ENCODE assay signal across 8 mouse cellular contexts in genomic region chr3:137952914-137953880, GRCm38 (mm10). TPM values are rescaled to one million over a fixed set of nuclear protein-coding genes. Genes with fewer than 3 reads are reported as not detected.
DNase-seq lines count a peak whose midpoint lies in the region; ATAC-seq lines count a peak whose summit lies in the region.

No protein-coding gene starts in this region.

- H3K36me3 ChIP-seq in heart, embryonic 13.5 days = peaks cover 13% of the 10 kb centered on the region

- peaks cover 72% of the 10 kb centered on the region for H3K4me1 ChIP-seq in heart, embryonic 13.5 days

- no peaks in the 10 kb centered on the region for H3K9me3 ChIP-seq in heart, embryonic 13.5 days

- 32% methylated on average over 14 of the region's 14 CpGs for WGBS in heart, embryonic 13.5 days

- H3K4me2 ChIP-seq in heart, embryonic 13.5 days = peak overlapping the region; percentile 31

- no peaks in the 10 kb centered on the region for H3K27me3 ChIP-seq in heart, embryonic 13.5 days (replicated peaks)

- DNase-seq in heart, adult 11 months = peak; percentile 96
- DNase-seq in heart, adult 8-10 months (ENCODE audit: low spot score) = no peak
- peak; percentile 49 to 70 for DNase-seq in layer of hippocampus, postnatal 14 days (ENCODE audit: low spot score in 2 of 2)
- DNase-seq in lung, postnatal 10 days = peak; percentile 82
- DNase-seq in right cerebral cortex, adult 18-20 months = peak; percentile 77
- DNase-seq in urinary bladder, postnatal 36 days (ENCODE audit: low spot score in 2 of 2) = no peak

- peak; percentile 43 for ATAC-seq in common myeloid progenitor, adult 5-6 weeks (replicated peaks; ENCODE audit: low read depth, poor library complexity, severe bottlenecking)
- ATAC-seq in heart, embryonic 13.5 days (ENCODE audit: extremely low read depth, insufficient number of reproducible peaks, low FRiP score, low TSS enrichment) = peak; percentile 75; the same call in 1 of the 2 replicates

- peak overlapping the region; percentile 8; the same call in 1 of the 2 replicates for H3K9ac ChIP-seq in heart, embryonic 13.5 days

- peak overlapping the region; percentile 68 for H3K27ac ChIP-seq in heart, embryonic 13.5 days (replicated peaks)

- no peak overlapping the region for H3K4me3 ChIP-seq in heart, embryonic 13.5 days

RNA-seq across cellular contexts. Expression of gene Dapp1, which starts 28.1 kb away (rescaled TPM):
- total RNA-seq in heart, adult 8-10 months (2022) = 1 to 10 TPM; 5.5 to 9.2 (median 6.6) TPM
- 387 and 417 TPM in 2 replicates for total RNA-seq in common myeloid progenitor, adult 5-6 weeks (2017)
- 13.0 and 14.5 TPM in 2 replicates for polyA plus RNA-seq in heart, embryonic 13.5 days (2015; fragmentation: Nextera tagmentation; extraction: Ambion mirVana)
- total RNA-seq in layer of hippocampus, postnatal 14 days (2021) = 1 to 10 TPM; 3.6 to 5.3 TPM

RNA-seq across cellular contexts. Expression of gene Lamtor3, which starts 34.9 kb away (rescaled TPM):
- total RNA-seq in heart, adult 8-10 months (2022) = 100 to 1,000 TPM in 1 of 4 experiments, 10 to 100 TPM in 3; 87.5 to 104 (median 90.4) TPM
- total RNA-seq in common myeloid progenitor, adult 5-6 weeks (2017) = 56.7 and 70.8 TPM in 2 replicates
- 85.4 and 105 TPM in 2 replicates for polyA plus RNA-seq in heart, embryonic 13.5 days (2015; fragmentation: Nextera tagmentation; extraction: Ambion mirVana)
- total RNA-seq in layer of hippocampus, postnatal 14 days (2021) = 10 to 100 TPM; 62.9 to 65.8 TPM

Comparison
In these comparisons a context has a peak if more than half of its experiments do, and no peak if none do; other contexts are left out.
1. DNase-seq: peak in heart, adult 11 months (single experiment), layer of hippocampus, postnatal 14 days (2 of 2), lung, postnatal 10 days (single experiment) and right cerebral cortex, adult 18-20 months (single experiment); none in heart, adult 8-10 months (single experiment) and urinary bladder, postnatal 36 days (0 of 2).
2. RNA of gene Dapp1, which starts 28.1 kb away (total RNA-seq): 387 to 417 TPM in common myeloid progenitor, adult 5-6 weeks; 5.5 to 9.2 TPM in heart, adult 8-10 months and 3.6 to 5.3 TPM in layer of hippocampus, postnatal 14 days; every median in the first group is over 10 times any median in the second.